Mouse (Mus musculus) C2C12 (cell line): ENCODE measurements around the gene Npsr1. TPM values are rescaled to one million over a fixed set of nuclear protein-coding genes. Genes with fewer than 3 reads are reported as not detected.

Experiments
- H3K27me3 ChIP-seq: one replicate; pipeline ENCODE4 v1.6.1; 2011; ENCODE audit not compliant: control insufficient read depth, insufficient read depth, insufficient read length
- H3K36me3 ChIP-seq: one replicate; pipeline ENCODE4 v1.6.1; 2011; ENCODE audit not compliant: control insufficient read depth, insufficient read depth
- H3K4me3 ChIP-seq: one replicate; pipeline ENCODE4 v1.5.1; 2011; ENCODE audit warnings: mild to moderate bottlenecking, control low read depth; ENCODE audit not compliant: poor library complexity, insufficient read depth, severe bottlenecking
- H3K79me2 ChIP-seq: one replicate; pipeline ENCODE4 v1.6.1; 2011; ENCODE audit not compliant: control insufficient read depth, insufficient read depth
- H3K79me3 ChIP-seq: one replicate; pipeline ENCODE4 v1.6.1; 2011; ENCODE audit warnings: low read depth, control low read depth
- H3ac ChIP-seq: one replicate; pipeline ENCODE3; 2011; ENCODE audit warnings: low read depth; ENCODE audit not compliant: control insufficient read depth, insufficient read length
- CEBPB ChIP-seq: IDR thresholded peaks from one replicate; pipeline ENCODE4 v1.6.1; 2011; ENCODE audit warnings: low read depth, mild to moderate bottlenecking, control low read depth, moderate library complexity
- CTCF ChIP-seq: IDR thresholded peaks from one replicate; pipeline ENCODE4 v1.5.1; 2011; ENCODE audit not compliant: control insufficient read depth, insufficient read depth, insufficient read length
- FOSL1 ChIP-seq: IDR thresholded peaks from one replicate; pipeline ENCODE4 v1.8.0; 2011; ENCODE audit warnings: mild to moderate bottlenecking, low read length; ENCODE audit not compliant: poor library complexity, insufficient read depth, severe bottlenecking
- MAX ChIP-seq: IDR thresholded peaks from one replicate; pipeline ENCODE4 v1.6.1; 2011; ENCODE audit warnings: mild to moderate bottlenecking, control low read depth
- MYOD1 ChIP-seq: IDR thresholded peaks from one replicate; pipeline ENCODE4 v1.6.1; 2011; ENCODE audit warnings: low read depth; ENCODE audit not compliant: control insufficient read depth, insufficient read length
- MYOG ChIP-seq: IDR thresholded peaks from one replicate; pipeline ENCODE4 v1.6.1; 2011; ENCODE audit not compliant: control insufficient read depth, insufficient read length; ENCODE audit errors: extremely low read depth
- USF1 ChIP-seq: IDR thresholded peaks from one replicate; pipeline ENCODE4 v1.6.1; 2011; ENCODE audit warnings: low read depth, mild to moderate bottlenecking, control low read depth, moderate library complexity
- polyA plus RNA-seq: library from polyadenylated mRNA; unstranded; fragments of >200 nt; fragmentation: generic; extraction: Trizol; gene quantifications from one replicate; pipeline ENCODE4 v1.2.1, GENCODE M21; 2012; ENCODE audit warnings: missing spikeins

Gene Npsr1
- polyA plus RNA-seq, 1 experiment: not detected

- H3K79me2 ChIP-seq: no peaks in the 10 kb centered on the region
- no peak overlapping the region for H3ac ChIP-seq
- H3K4me3 ChIP-seq: no peak overlapping the region
- TF ChIP-seq MYOD1 (no peak), MYOG (no peak), MAX (no peak), CEBPB (no peak), CTCF (no peak), USF1 (no peak), FOSL1 (no peak)
- no peaks in the 10 kb centered on the region for H3K36me3 ChIP-seq
- no peaks in the 10 kb centered on the region for H3K79me3 ChIP-seq
- no peaks in the 10 kb centered on the region for H3K27me3 ChIP-seq
Observed at GRCm38 (mm10) chr9:24284239-24285084, 186.7 kb downstream of the Npsr1 start.

GRCm38 (mm10) chr9:24285419-24285818 lies 187.6 kb downstream of the Npsr1 start:
- no peak overlapping the region for H3ac ChIP-seq
- H3K27me3 ChIP-seq: no peaks in the 10 kb centered on the region
- TF ChIP-seq FOSL1: no peak
- no peak for TF ChIP-seq MYOG
- no peak for TF ChIP-seq MAX
- TF ChIP-seq CTCF: no peak
- peak; percentile 31 for TF ChIP-seq USF1
- no peaks in the 10 kb centered on the region for H3K36me3 ChIP-seq
- no peaks in the 10 kb centered on the region for H3K79me3 ChIP-seq
- H3K4me3 ChIP-seq: no peak overlapping the region
- H3K79me2 ChIP-seq: no peaks in the 10 kb centered on the region

- H3ac ChIP-seq: no peak overlapping the region
- no peak overlapping the region for H3K4me3 ChIP-seq
- TF ChIP-seq MAX (no peak), FOSL1 (no peak), CTCF (no peak), CEBPB (no peak), USF1 (no peak), MYOG (no peak), MYOD1 (no peak)
- no peaks in the 10 kb centered on the region for H3K36me3 ChIP-seq
- no peaks in the 10 kb centered on the region for H3K27me3 ChIP-seq
- no peaks in the 10 kb centered on the region for H3K79me2 ChIP-seq
- H3K79me3 ChIP-seq: no peaks in the 10 kb centered on the region
Observed at GRCm38 (mm10) chr9:24291385-24291784, 193.6 kb downstream of the Npsr1 start.

- H3K79me3 ChIP-seq: no peaks in the 10 kb centered on the region
- H3ac ChIP-seq: no peak overlapping the region
- H3K4me3 ChIP-seq: no peak overlapping the region
- no peak for TF ChIP-seq FOSL1
- TF ChIP-seq USF1: no peak
- TF ChIP-seq CTCF: no peak
- H3K36me3 ChIP-seq: no peaks in the 10 kb centered on the region
- no peaks in the 10 kb centered on the region for H3K27me3 ChIP-seq
- no peaks in the 10 kb centered on the region for H3K79me2 ChIP-seq
Observed at GRCm38 (mm10) chr9:24293252-24293959, 195.6 kb downstream of the Npsr1 start.

- Histone ChIP-seq H3K4me3 (no peak overlapping the region), H3K36me3 (no peaks in the 10 kb centered on the region), H3K27me3 (no peaks in the 10 kb centered on the region), H3K79me2 (no peaks in the 10 kb centered on the region), H3ac (no peak overlapping the region), H3K79me3 (no peaks in the 10 kb centered on the region)
- no peak for TF ChIP-seq CEBPB
- TF ChIP-seq CTCF: no peak
- no peak for TF ChIP-seq USF1
- no peak for TF ChIP-seq FOSL1
- TF ChIP-seq MAX: no peak
- TF ChIP-seq MYOG: no peak
Observed at GRCm38 (mm10) chr9:24302906-24303305, 205.1 kb downstream of the Npsr1 start.

GRCm38 (mm10) chr9:24306990-24307389 lies 209.2 kb downstream of the Npsr1 start:
- Histone ChIP-seq H3K36me3 (no peaks in the 10 kb centered on the region), H3K27me3 (no peaks in the 10 kb centered on the region), H3K4me3 (no peak overlapping the region), H3K79me3 (no peaks in the 10 kb centered on the region), H3K79me2 (no peaks in the 10 kb centered on the region), H3ac (no peak overlapping the region)
- TF ChIP-seq MAX (no peak), MYOG (no peak), FOSL1 (no peak), CTCF (no peak), CEBPB (no peak), MYOD1 (no peak), USF1 (no peak)
